Mouse (Mus musculus): ENCODE results near the gene Srsf11. TPM values are rescaled to one million over a fixed set of nuclear protein-coding genes. Genes with fewer than 3 reads are reported as not detected.

Srsf11 gene
- total and polyA plus RNA-seq, 2 experiments = 52.6 to 130 TPM

DNA sequence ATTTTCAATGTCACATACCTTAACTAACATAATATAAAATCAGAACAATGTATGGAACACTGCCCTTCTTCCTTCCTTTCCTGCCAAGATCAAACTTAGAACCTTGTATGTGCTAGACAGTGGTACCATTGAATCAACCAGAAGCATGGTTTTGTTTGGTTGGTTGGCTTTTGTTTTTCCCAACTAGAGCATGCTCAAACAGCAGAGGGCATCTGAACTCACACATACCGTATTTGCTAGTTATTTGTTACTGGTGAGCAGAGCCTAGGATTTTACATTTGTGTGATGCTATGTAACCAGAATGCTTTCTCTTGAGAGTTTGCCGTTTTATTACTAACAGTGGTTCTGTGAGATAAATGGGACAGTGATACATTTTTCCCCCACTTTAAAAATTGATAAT, 13.1 kb upstream of the Srsf11 start:
- DNase-seq (ENCODE audit: extremely low read depth, low read depth, low spot score) = no peak
- H3K9ac ChIP-seq (ENCODE audit: low read depth, low read length) = no peak overlapping the region
- no peak for TF ChIP-seq POLR2A (IDR thresholded peaks at IDR 0.05; ENCODE audit: extremely low read depth, insufficient read depth, low read length)
- no peak for TF ChIP-seq CTCF (IDR thresholded peaks at IDR 0.05; ENCODE audit: low read depth, low read length)
- no peaks in the 10 kb centered on the region for H3K79me2 ChIP-seq (ENCODE audit: control insufficient read depth, insufficient read depth, low read length)
- H3K4me3 ChIP-seq (ENCODE audit: insufficient read depth, low read depth, low read length) = no peak overlapping the region
- H3K27ac ChIP-seq (replicated peaks; ENCODE audit: insufficient read depth, low read depth, low read length) = no peak overlapping the region
- 92% methylated on average over 2 of the region's 2 CpGs for WGBS
- peaks cover 12% of the 10 kb centered on the region for H3K36me3 ChIP-seq (ENCODE audit: control insufficient read depth, insufficient read depth, low read length)
- no peaks in the 10 kb centered on the region for H3K4me1 ChIP-seq (ENCODE audit: control insufficient read depth, insufficient read depth, low read length)
- no peaks in the 10 kb centered on the region for H3K27me3 ChIP-seq (ENCODE audit: control insufficient read depth, insufficient read depth, low read length)

DNA sequence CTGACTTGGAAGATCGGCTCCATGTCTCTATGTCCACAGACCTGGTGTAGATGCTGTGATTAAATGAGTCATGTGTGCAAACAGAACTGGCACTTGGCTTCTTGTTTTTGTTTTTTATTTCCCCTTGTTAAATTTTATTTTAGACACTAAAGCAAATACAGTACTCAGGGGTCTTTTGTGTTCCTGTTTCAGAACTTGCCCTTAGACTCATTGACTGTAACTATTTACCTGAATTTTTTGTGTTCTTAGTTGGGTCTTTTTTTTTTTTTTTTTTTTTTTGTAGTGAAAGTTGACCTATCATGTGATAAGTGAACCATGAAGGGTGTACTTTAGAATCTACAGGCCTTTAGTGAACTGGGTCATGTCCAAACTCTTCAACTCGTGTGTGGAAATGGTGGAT, 4.3 kb upstream of the Srsf11 start:
- H3K9ac ChIP-seq (ENCODE audit: low read depth, low read length) = no peak overlapping the region
- TF ChIP-seq POLR2A (IDR thresholded peaks at IDR 0.05; ENCODE audit: extremely low read depth, insufficient read depth, low read length) (no peak), CTCF (IDR thresholded peaks at IDR 0.05; ENCODE audit: low read depth, low read length) (no peak)
- no peak overlapping the region for H3K4me3 ChIP-seq (ENCODE audit: insufficient read depth, low read depth, low read length)
- H3K27me3 ChIP-seq (ENCODE audit: control insufficient read depth, insufficient read depth, low read length) = no peaks in the 10 kb centered on the region
- no peaks in the 10 kb centered on the region for H3K4me1 ChIP-seq (ENCODE audit: control insufficient read depth, insufficient read depth, low read length)
- no peak for DNase-seq (ENCODE audit: extremely low read depth, low read depth, low spot score)
- H3K27ac ChIP-seq (replicated peaks; ENCODE audit: insufficient read depth, low read depth, low read length) = no peak overlapping the region
- 54% methylated on average over 2 of the region's 2 CpGs for WGBS
- H3K79me2 ChIP-seq (ENCODE audit: control insufficient read depth, insufficient read depth, low read length) = peaks cover 8% of the 10 kb centered on the region; the same call in 1 of the 2 replicates
- H3K36me3 ChIP-seq (ENCODE audit: control insufficient read depth, insufficient read depth, low read length) = no peaks in the 10 kb centered on the region

DNA sequence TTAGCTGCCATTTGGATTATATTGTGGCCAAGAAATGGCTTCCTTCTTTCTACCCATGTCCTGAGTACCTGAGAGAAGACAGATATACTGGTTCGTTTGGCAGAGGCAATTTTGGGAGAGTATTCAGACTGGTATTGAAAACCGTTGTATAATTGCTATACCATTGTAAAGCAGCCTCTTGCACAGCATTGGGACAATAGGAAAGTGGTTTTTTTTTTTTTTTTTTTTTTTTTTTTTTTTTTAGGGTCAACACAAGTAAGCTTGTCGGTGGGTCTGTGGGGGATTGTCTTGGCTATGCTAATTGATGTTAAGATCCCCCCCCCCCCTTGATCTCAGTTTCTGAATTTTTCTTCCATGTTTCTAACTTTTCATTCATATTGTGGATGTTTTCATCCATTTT, 1.7 kb upstream of the Srsf11 start:
- H3K9ac ChIP-seq (ENCODE audit: low read depth, low read length) = no peak overlapping the region
- no peaks in the 10 kb centered on the region for H3K36me3 ChIP-seq (ENCODE audit: control insufficient read depth, insufficient read depth, low read length)
- H3K4me3 ChIP-seq (ENCODE audit: insufficient read depth, low read depth, low read length) = no peak overlapping the region
- H3K27me3 ChIP-seq (ENCODE audit: control insufficient read depth, insufficient read depth, low read length) = no peaks in the 10 kb centered on the region
- 81% methylated on average over 3 of the region's 3 CpGs for WGBS
- DNase-seq (ENCODE audit: extremely low read depth, low read depth, low spot score) = no peak
- no peak overlapping the region for H3K27ac ChIP-seq (replicated peaks; ENCODE audit: insufficient read depth, low read depth, low read length)
- no peak for TF ChIP-seq CTCF (IDR thresholded peaks at IDR 0.05; ENCODE audit: low read depth, low read length)
- TF ChIP-seq POLR2A (IDR thresholded peaks at IDR 0.05; ENCODE audit: extremely low read depth, insufficient read depth, low read length) = no peak
- H3K79me2 ChIP-seq (ENCODE audit: control insufficient read depth, insufficient read depth, low read length) = peaks cover 14% of the 10 kb centered on the region; the same call in 1 of the 2 replicates
- H3K4me1 ChIP-seq (ENCODE audit: control insufficient read depth, insufficient read depth, low read length) = peaks cover 11% of the 10 kb centered on the region; the same call in 1 of the 2 replicates

DNA sequence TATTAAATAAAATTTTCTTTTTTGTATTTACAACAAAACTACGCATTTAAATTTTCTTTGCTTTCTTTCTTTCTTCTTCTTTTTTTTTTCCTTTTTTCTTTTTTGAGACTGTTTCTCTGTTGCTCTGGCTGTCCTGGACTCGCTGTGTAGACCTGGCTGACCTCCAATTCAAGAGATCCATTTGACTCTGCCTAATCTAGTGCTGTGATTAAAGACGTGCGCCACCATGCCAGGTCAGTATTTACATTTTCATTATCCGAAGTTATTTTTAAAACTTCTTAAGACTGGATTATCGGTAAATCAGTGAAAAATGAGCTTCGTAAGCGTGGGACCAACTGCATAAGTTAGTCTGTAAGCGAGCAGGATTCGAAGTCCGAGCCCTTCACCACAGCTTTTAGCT, 573 bp downstream of the Srsf11 start:
- peak; percentile 70 for DNase-seq (ENCODE audit: extremely low read depth, low read depth, low spot score)
- no peaks in the 10 kb centered on the region for H3K27me3 ChIP-seq (ENCODE audit: control insufficient read depth, insufficient read depth, low read length)
- TF ChIP-seq CTCF (IDR thresholded peaks at IDR 0.05; ENCODE audit: low read depth, low read length) = no peak
- no peak for TF ChIP-seq POLR2A (IDR thresholded peaks at IDR 0.05; ENCODE audit: extremely low read depth, insufficient read depth, low read length)
- H3K9ac ChIP-seq (ENCODE audit: low read depth, low read length) = peak overlapping the region; percentile 88
- under 1% methylated on average over 11 of the region's 11 CpGs for WGBS
- no peaks in the 10 kb centered on the region for H3K36me3 ChIP-seq (ENCODE audit: control insufficient read depth, insufficient read depth, low read length)
- H3K27ac ChIP-seq (replicated peaks; ENCODE audit: insufficient read depth, low read depth, low read length) = peak overlapping the region; percentile 85
- H3K4me1 ChIP-seq (ENCODE audit: control insufficient read depth, insufficient read depth, low read length) = peaks cover 15% of the 10 kb centered on the region; the same call in 1 of the 2 replicates
- peaks cover 18% of the 10 kb centered on the region; the same call in 1 of the 2 replicates for H3K79me2 ChIP-seq (ENCODE audit: control insufficient read depth, insufficient read depth, low read length)
- peak overlapping the region; percentile 84 for H3K4me3 ChIP-seq (ENCODE audit: insufficient read depth, low read depth, low read length)

DNA sequence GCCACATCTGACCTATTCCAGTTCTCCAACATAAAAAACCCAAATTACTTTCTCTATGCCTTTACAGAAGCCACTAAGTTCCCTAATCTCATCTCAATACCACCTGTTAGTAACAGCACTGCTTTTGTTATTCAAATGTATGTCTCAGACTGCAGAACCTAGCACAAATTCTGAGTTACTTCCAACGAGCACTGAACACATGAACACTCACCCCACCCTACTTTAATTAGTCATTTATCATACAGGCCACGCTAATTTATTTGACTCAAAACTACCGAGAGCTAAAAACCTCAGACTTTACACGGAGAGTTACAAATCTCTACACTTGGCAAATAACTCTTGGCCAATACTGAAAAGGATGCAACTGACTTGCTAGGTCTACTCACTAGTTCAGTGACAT, 4.3 kb downstream of the Srsf11 start:
- Histone ChIP-seq H3K79me2 (ENCODE audit: control insufficient read depth, insufficient read depth, low read length) (peaks cover 22% of the 10 kb centered on the region; the same call in 1 of the 2 replicates), H3K4me3 (ENCODE audit: insufficient read depth, low read depth, low read length) (peak overlapping the region; percentile 94; the same call in 1 of the 2 replicates), H3K4me1 (ENCODE audit: control insufficient read depth, insufficient read depth, low read length) (peaks cover 20% of the 10 kb centered on the region; the same call in 1 of the 2 replicates), H3K36me3 (ENCODE audit: control insufficient read depth, insufficient read depth, low read length) (peaks cover 8% of the 10 kb centered on the region), H3K27ac (replicated peaks; ENCODE audit: insufficient read depth, low read depth, low read length) (no peak overlapping the region), H3K27me3 (ENCODE audit: control insufficient read depth, insufficient read depth, low read length) (no peaks in the 10 kb centered on the region), H3K9ac (ENCODE audit: low read depth, low read length) (no peak overlapping the region)
- TF ChIP-seq POLR2A (IDR thresholded peaks at IDR 0.05; ENCODE audit: extremely low read depth, insufficient read depth, low read length) (no peak), CTCF (IDR thresholded peaks at IDR 0.05; ENCODE audit: low read depth, low read length) (no peak)
- under 1% methylated on average over 4 of the region's 4 CpGs for WGBS
- peak; percentile 30 for DNase-seq (ENCODE audit: extremely low read depth, low read depth, low spot score)

DNA sequence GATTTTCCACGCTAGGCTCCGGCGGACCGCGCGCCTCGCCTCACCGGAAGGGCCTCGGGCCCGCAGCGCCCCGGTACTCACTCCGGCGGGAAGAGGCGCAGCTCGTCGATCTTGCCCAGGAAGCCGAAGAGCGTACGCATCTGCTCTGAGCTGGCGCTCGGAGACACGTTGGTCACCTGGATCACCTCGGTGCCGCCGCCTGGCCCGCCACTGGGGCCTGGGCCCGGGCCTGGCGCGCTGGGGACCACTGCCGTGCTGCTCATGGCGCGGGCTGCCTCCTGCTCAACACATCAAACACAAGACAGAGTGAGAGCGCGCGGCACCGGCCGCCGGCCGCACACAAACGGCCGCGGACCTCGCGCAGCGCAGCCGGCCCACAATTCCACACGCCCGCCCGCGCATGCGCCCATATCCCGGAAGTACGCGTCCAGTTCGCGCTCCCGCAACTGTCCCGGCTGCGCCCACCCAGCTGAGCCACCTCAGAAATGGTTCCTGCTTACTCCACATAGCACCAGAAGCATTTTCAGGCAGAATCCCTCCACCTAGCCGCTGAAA, 5.0 kb downstream of the Srsf11 start:
- DNase-seq (ENCODE audit: extremely low read depth, low read depth, low spot score) = peak; percentile 60
- Histone ChIP-seq H3K79me2 (ENCODE audit: control insufficient read depth, insufficient read depth, low read length) (peaks cover 20% of the 10 kb centered on the region; the same call in 1 of the 2 replicates), H3K36me3 (ENCODE audit: control insufficient read depth, insufficient read depth, low read length) (peaks cover 12% of the 10 kb centered on the region), H3K4me1 (ENCODE audit: control insufficient read depth, insufficient read depth, low read length) (peaks cover 20% of the 10 kb centered on the region; the same call in 1 of the 2 replicates), H3K27me3 (ENCODE audit: control insufficient read depth, insufficient read depth, low read length) (no peaks in the 10 kb centered on the region), H3K27ac (replicated peaks; ENCODE audit: insufficient read depth, low read depth, low read length) (peak overlapping the region; percentile 79), H3K9ac (ENCODE audit: low read depth, low read length) (peak overlapping the region; percentile 96), H3K4me3 (ENCODE audit: insufficient read depth, low read depth, low read length) (peak overlapping the region; percentile 94)
- TF ChIP-seq CTCF (IDR thresholded peaks at IDR 0.05; ENCODE audit: low read depth, low read length) = no peak
- TF ChIP-seq POLR2A (IDR thresholded peaks at IDR 0.05; ENCODE audit: extremely low read depth, insufficient read depth, low read length) = 0 out of 2 replicates have a peak, but pooled peaks have one; percentile 43
- WGBS = under 1% methylated on average over 61 of the region's 61 CpGs

Data from liver, adult 2 months (tissue).